ENCODE assay signal across 7 mouse cellular contexts in the genomic region with DNA sequence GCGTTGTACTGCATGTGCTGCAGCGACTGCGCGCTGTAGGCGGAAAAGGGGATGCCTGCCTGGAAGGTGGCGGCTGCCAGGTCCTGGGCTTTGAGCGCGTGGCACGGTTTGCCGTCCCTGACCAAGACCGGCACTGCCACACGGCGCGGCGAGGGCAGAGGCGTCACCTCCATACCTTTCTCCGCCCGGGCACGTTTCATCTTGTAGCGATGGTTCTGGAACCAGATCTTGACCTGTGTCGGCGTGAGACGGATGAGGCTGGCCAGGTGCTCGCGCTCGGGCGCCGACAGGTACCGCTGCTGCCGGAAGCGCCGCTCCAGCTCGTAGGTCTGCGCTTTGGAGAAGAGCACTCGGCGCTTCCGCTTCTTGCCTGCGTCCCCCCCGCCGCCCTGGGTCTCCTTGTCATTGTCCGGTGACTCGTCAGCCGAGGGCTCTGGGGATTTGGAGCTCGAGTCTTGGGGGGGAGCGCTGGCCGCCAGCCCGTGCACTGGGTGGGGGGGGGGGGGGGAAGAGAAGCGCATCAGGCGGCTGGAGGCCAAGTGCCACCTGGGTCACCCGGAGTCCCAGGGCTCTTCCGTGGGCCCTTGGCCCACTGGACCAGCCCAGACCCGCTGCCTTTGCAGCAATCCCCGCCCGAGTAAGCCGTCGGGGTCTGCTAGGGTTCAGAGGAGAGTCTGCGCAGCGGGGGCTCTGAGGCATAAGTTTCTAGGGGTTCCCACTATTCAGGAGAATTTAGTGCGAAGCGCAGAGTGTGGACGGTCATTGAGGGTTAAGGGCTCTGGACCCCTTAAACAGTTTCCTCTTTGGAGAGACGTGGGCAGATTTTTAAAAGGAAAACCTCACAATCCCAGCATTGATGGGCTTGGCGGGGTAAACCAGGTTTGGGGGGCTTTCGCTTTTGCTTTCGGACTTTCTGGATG. TPM values are rescaled to one million over a fixed set of nuclear protein-coding genes. Genes with fewer than 3 reads are reported as not detected.
DNase-seq lines count a peak whose midpoint lies in the region; ATAC-seq and TF ChIP-seq lines count a peak whose summit lies in the region.

No protein-coding gene starts in this region.

- no peak for TF ChIP-seq EP300 in stomach, postnatal 0 days (optimal IDR thresholded peaks at IDR 0.05)

- peak overlapping the region; percentile 37 for H3K4me2 ChIP-seq in forebrain, embryonic 12.5 days
- peak overlapping the region; percentile 52 for H3K4me2 ChIP-seq in liver, embryonic 12.5 days
- H3K4me2 ChIP-seq in stomach, postnatal 0 days (replicated peaks; ENCODE audit: low read depth), result peak overlapping the region; percentile 44

- no peak for TF ChIP-seq CTCF in stomach, postnatal 0 days (IDR thresholded peaks at IDR 0.05; ENCODE audit: low read depth)

- no peak for ATAC-seq in forebrain, embryonic 12.5 days (ENCODE audit: low FRiP score)
- ATAC-seq in liver, embryonic 12.5 days, result no peak
- ATAC-seq in stomach, postnatal 0 days (ENCODE audit: low FRiP score, low TSS enrichment), result no peak

- H3K9me3 ChIP-seq in forebrain, embryonic 12.5 days, result no peaks in the 10 kb centered on the region
- H3K9me3 ChIP-seq in liver, embryonic 12.5 days (replicated peaks), result no peaks in the 10 kb centered on the region
- H3K9me3 ChIP-seq in stomach, postnatal 0 days (ENCODE audit: control insufficient read depth, low read length), result no peaks in the 10 kb centered on the region

- DNase-seq in retina, embryonic 14.5 days (ENCODE audit: low spot score), result peak; percentile 23
- no peak for DNase-seq in retina, postnatal 1 day
- DNase-seq in stomach, postnatal 0 days (ENCODE audit: low spot score), result no peak
- no peak for DNase-seq in gastrocnemius, adult 18-20 months (ENCODE audit: low spot score)
- no peak for DNase-seq in adrenal gland, postnatal 25 days

- WGBS in forebrain, embryonic 12.5 days, result under 1% methylated on average over 61 of the region's 65 CpGs
- WGBS in liver, embryonic 12.5 days (ENCODE audit: insufficient replicate concordance), result 1% methylated on average over 62 of the region's 65 CpGs
- WGBS in stomach, postnatal 0 days, result 2% methylated on average over 59 of the region's 65 CpGs

- H3K27ac ChIP-seq in forebrain, embryonic 12.5 days, result 0 out of 2 replicates have a peak overlapping the region, but pooled peaks have one; percentile 20
- no peak overlapping the region for H3K27ac ChIP-seq in liver, embryonic 12.5 days
- no peak overlapping the region for H3K27ac ChIP-seq in stomach, postnatal 0 days (replicated peaks)

- H3K4me1 ChIP-seq in forebrain, embryonic 12.5 days, result peaks cover 45% of the 10 kb centered on the region
- H3K4me1 ChIP-seq in liver, embryonic 12.5 days, result peaks cover 16% of the 10 kb centered on the region; the same call in 1 of the 2 replicates
- no peaks in the 10 kb centered on the region for H3K4me1 ChIP-seq in stomach, postnatal 0 days (replicated peaks; ENCODE audit: control insufficient read depth, insufficient read depth)

- H3K27me3 ChIP-seq in forebrain, embryonic 12.5 days, result peaks cover 94% of the 10 kb centered on the region
- peaks cover 98% of the 10 kb centered on the region for H3K27me3 ChIP-seq in liver, embryonic 12.5 days (replicated peaks)
- H3K27me3 ChIP-seq in stomach, postnatal 0 days (ENCODE audit: control insufficient read depth, insufficient read depth, low read length), result peaks cover 47% of the 10 kb centered on the region

- H3K9ac ChIP-seq in forebrain, embryonic 12.5 days, result peak overlapping the region; percentile 44
- no peak overlapping the region for H3K9ac ChIP-seq in liver, embryonic 12.5 days
- H3K9ac ChIP-seq in stomach, postnatal 0 days (ENCODE audit: low read length), result no peak overlapping the region

- no peaks in the 10 kb centered on the region for H3K36me3 ChIP-seq in forebrain, embryonic 12.5 days (replicated peaks)
- H3K36me3 ChIP-seq in liver, embryonic 12.5 days, result no peaks in the 10 kb centered on the region
- no peaks in the 10 kb centered on the region for H3K36me3 ChIP-seq in stomach, postnatal 0 days (ENCODE audit: control insufficient read depth, insufficient read depth, low read length)

- peak overlapping the region; percentile 33 for H3K4me3 ChIP-seq in forebrain, embryonic 12.5 days (replicated peaks)
- H3K4me3 ChIP-seq in liver, embryonic 12.5 days, result peak overlapping the region; percentile 22
- peak overlapping the region; percentile 31 for H3K4me3 ChIP-seq in stomach, postnatal 0 days (ENCODE audit: low read depth, low read length)

RNA-seq across cellular contexts. Expression of a gene that starts 9.7 kb away (rescaled TPM):
- 7.7 and 9.2 TPM in 2 replicates for polyA plus RNA-seq in forebrain, embryonic 12.5 days (2016; fragmentation: Nextera tagmentation; extraction: Ambion mirVana)
- not detected in 2 replicates for polyA plus RNA-seq in liver, embryonic 12.5 days (2016; fragmentation: Nextera tagmentation; extraction: Ambion mirVana)
- polyA plus RNA-seq in stomach, postnatal 0 days (2015; fragmentation: Nextera tagmentation; extraction: Ambion mirVana), result 0.47 and 0.64 TPM in 2 replicates
- not detected for total RNA-seq in gastrocnemius, adult 18-20 months (2021)
- total RNA-seq in adrenal gland, postnatal 25 days (2021), result not detected in 2 replicates
